Mouse (Mus musculus): Measurements from ENCODE around the gene Usp17ld. TPM values are rescaled to one million over a fixed set of nuclear protein-coding genes. Genes with fewer than 3 reads are reported as not detected.
"Not testable (repeated sequence)": the region's sequence is repeated elsewhere in the genome, so short reads cannot be mapped to it uniquely, and the experiment has no call there.

Gene Usp17ld
- polyA plus RNA-seq (2015; fragmentation: Nextera tagmentation; extraction: Ambion mirVana), result not detected in 2 replicates

DNA sequence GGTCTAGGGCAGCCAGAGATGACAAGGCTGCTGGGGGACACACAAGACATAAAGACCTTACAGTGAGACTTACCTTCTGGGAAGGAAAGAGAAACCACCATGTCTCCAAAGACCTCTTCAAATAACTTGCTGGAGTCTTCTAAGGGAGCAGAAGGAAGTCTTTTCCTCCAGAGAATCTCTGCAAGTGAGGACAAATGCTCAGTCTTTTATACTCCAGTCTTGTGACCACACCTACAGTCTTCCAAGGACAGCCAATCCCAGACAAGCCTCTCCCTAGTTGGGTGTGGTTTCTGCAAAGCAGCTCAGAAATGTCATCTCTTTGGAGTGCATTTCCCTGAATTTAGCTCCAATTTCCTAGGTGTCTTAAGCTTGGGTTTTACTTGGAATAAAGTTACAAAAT lies at the start of gene Usp17ld:
Gene Usp17ld, minus strand, starts transcription at position 101 of the 400 bp plus-strand sequence.
- H3K4me2 ChIP-seq; H3K27me3 ChIP-seq; H3K4me3 ChIP-seq; H3K9ac ChIP-seq; H3K9me3 ChIP-seq (replicated peaks); H3K4me1 ChIP-seq (replicated peaks); ATAC-seq (replicated peaks; ENCODE audit: insufficient number of reproducible peaks, insufficient read depth, low FRiP score, low read depth); H3K27ac ChIP-seq; H3K36me3 ChIP-seq: not testable (repeated sequence)

DNA sequence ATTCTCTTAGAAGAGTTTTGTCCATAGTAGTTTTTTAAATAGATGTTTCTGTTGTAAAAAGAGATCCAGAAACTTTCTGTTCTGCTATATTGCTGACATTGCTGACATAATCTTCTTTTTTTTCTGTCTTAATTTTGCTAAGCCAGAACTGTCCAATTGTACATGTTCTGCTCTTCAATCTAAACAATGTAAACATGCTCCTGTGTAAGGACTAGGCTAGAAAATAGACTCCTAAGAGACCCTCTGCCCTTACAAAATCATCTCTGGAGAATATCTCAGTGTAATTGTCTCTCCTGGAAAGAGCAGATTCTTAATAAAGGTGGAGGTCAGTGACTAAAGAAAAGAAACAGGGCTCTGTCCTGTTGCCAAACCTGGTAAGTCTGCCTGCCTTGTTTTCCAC lies 35.6 kb downstream of the Usp17ld start, which contains the start of gene Olfr594:
Gene Olfr594, plus strand, starts transcription at position 301 of the 400 bp plus-strand sequence.
- no peaks in the 10 kb centered on the region for H3K27me3 ChIP-seq
- H3K27ac ChIP-seq, result no peak within 1 kb of the TSS
- no peaks in the 10 kb centered on the region for H3K36me3 ChIP-seq
- H3K4me1 ChIP-seq (replicated peaks), result no peaks in the 10 kb centered on the region
- no peak within 1 kb of the TSS for H3K9ac ChIP-seq
- H3K4me2 ChIP-seq, result no peak within 1 kb of the TSS
- ATAC-seq (replicated peaks; ENCODE audit: insufficient number of reproducible peaks, insufficient read depth, low FRiP score, low read depth), result no peak
- H3K9me3 ChIP-seq (replicated peaks), result no peaks in the 10 kb centered on the region
- H3K4me3 ChIP-seq, result no peak within 1 kb of the TSS

DNA sequence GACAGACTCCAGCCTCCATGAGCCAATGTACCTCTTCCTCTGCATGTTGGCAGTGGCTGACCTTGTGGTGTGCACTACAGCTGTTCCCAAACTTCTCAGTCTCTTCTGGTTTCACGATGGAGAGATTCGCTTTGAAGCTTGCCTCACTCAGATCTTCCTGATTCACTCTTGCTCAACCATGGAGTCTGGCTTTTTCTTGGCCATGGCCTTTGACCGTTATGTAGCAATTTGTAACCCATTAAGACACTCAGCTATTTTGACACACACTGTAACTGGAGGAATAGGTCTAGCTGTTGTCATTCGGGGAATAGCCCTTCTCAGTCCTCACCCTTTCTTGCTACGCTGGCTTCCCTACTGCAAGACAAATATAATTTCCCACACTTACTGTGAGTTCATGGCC lies 40.3 kb downstream of the Usp17ld start:
- ATAC-seq (replicated peaks; ENCODE audit: insufficient number of reproducible peaks, insufficient read depth, low FRiP score, low read depth); H3K4me1 ChIP-seq (replicated peaks); H3K9ac ChIP-seq; H3K9me3 ChIP-seq (replicated peaks); H3K27ac ChIP-seq; H3K4me3 ChIP-seq; H3K27me3 ChIP-seq; H3K36me3 ChIP-seq; H3K4me2 ChIP-seq: not testable (repeated sequence)
- 77% methylated on average over 5 of the region's 5 CpGs for WGBS

DNA sequence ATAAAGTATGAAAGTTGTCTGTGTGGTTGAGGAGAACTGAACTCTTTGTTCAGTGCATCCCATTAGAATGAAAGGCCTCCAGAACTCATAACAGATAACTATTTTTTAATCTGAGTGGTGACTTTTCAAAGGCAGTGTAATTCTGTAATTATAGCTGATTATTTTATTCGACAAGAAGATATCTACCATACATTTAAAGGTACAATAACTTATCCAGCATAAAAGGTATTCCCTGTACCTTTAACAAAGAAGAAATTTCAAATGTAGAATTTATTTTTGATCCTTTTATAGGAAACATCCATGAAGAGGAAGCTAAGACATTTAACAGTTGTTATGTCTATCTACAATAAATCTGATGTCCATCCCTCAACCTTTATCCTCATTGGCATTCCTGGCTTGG lies 40.7 kb downstream of the Usp17ld start, which contains the start of gene Olfr593:
Gene Olfr593, plus strand, starts transcription at position 301 of the 400 bp plus-strand sequence.
- 60% methylated on average over 1 of the region's 1 CpGs for WGBS
- H3K9ac ChIP-seq, result no peak within 1 kb of the TSS
- ATAC-seq (replicated peaks; ENCODE audit: insufficient number of reproducible peaks, insufficient read depth, low FRiP score, low read depth), result no peak
- H3K4me3 ChIP-seq, result no peak within 1 kb of the TSS
- no peaks in the 10 kb centered on the region for H3K27me3 ChIP-seq
- H3K4me2 ChIP-seq, result no peak within 1 kb of the TSS
- H3K9me3 ChIP-seq (replicated peaks), result no peaks in the 10 kb centered on the region
- H3K27ac ChIP-seq, result no peak within 1 kb of the TSS
- H3K36me3 ChIP-seq, result no peaks in the 10 kb centered on the region
- H3K4me1 ChIP-seq (replicated peaks), result no peaks in the 10 kb centered on the region

Small RNAs within 50 kb of the gene (microRNA-seq; reads per million reads assigned to microRNA genes)
- not detected for gene Gm23550
- gene Gm25171, result not detected

Other genes starting within 250 kb of the Usp17ld start
- not detected in 2 replicates for gene Olfr582, start 214.5 kb downstream of the Usp17ld start, polyA plus RNA-seq (2015; fragmentation: Nextera tagmentation; extraction: Ambion mirVana)
- gene Olfr583, start 201.2 kb downstream of the Usp17ld start, polyA plus RNA-seq (2015; fragmentation: Nextera tagmentation; extraction: Ambion mirVana), result not detected in 2 replicates
- gene Olfr584, start 170.6 kb downstream of the Usp17ld start, polyA plus RNA-seq (2015; fragmentation: Nextera tagmentation; extraction: Ambion mirVana), result not detected in 2 replicates
- not detected in 2 replicates for gene Olfr585, start 154.8 kb downstream of the Usp17ld start, polyA plus RNA-seq (2015; fragmentation: Nextera tagmentation; extraction: Ambion mirVana)
- not detected in 2 replicates for gene Olfr586, start 126.9 kb downstream of the Usp17ld start, polyA plus RNA-seq (2015; fragmentation: Nextera tagmentation; extraction: Ambion mirVana)
- gene Olfr588-ps1, start 111.6 kb downstream of the Usp17ld start, polyA plus RNA-seq (2015; fragmentation: Nextera tagmentation; extraction: Ambion mirVana), result not detected in 2 replicates
- gene Olfr589, start 96.1 kb downstream of the Usp17ld start, polyA plus RNA-seq (2015; fragmentation: Nextera tagmentation; extraction: Ambion mirVana), result not detected in 2 replicates
- not detected in 2 replicates for gene Olfr591, start 74.2 kb downstream of the Usp17ld start, polyA plus RNA-seq (2015; fragmentation: Nextera tagmentation; extraction: Ambion mirVana)
- not detected in 2 replicates for gene Olfr592, start 67.7 kb downstream of the Usp17ld start, polyA plus RNA-seq (2015; fragmentation: Nextera tagmentation; extraction: Ambion mirVana)
- not detected in 2 replicates for gene Olfr593, start 40.6 kb downstream of the Usp17ld start, polyA plus RNA-seq (2015; fragmentation: Nextera tagmentation; extraction: Ambion mirVana)
- gene Olfr594, start 35.5 kb downstream of the Usp17ld start, polyA plus RNA-seq (2015; fragmentation: Nextera tagmentation; extraction: Ambion mirVana), result not detected in 2 replicates
- gene Olfr596, start 53.1 kb upstream of the Usp17ld start, polyA plus RNA-seq (2015; fragmentation: Nextera tagmentation; extraction: Ambion mirVana), result not detected in 2 replicates
- gene Olfr597, start 63.8 kb upstream of the Usp17ld start, polyA plus RNA-seq (2015; fragmentation: Nextera tagmentation; extraction: Ambion mirVana), result not detected in 2 replicates
- gene Olfr598, start 71.1 kb upstream of the Usp17ld start, polyA plus RNA-seq (2015; fragmentation: Nextera tagmentation; extraction: Ambion mirVana), result not detected in 2 replicates
- gene Olfr599, start 83.4 kb upstream of the Usp17ld start, polyA plus RNA-seq (2015; fragmentation: Nextera tagmentation; extraction: Ambion mirVana), result not detected in 2 replicates
- not detected in 2 replicates for gene Olfr600, start 97.2 kb upstream of the Usp17ld start, polyA plus RNA-seq (2015; fragmentation: Nextera tagmentation; extraction: Ambion mirVana)
- not detected in 2 replicates for gene Olfr601, start 110.2 kb upstream of the Usp17ld start, polyA plus RNA-seq (2015; fragmentation: Nextera tagmentation; extraction: Ambion mirVana)
- not detected in 2 replicates for gene Olfr603, start 133.7 kb upstream of the Usp17ld start, polyA plus RNA-seq (2015; fragmentation: Nextera tagmentation; extraction: Ambion mirVana)
- gene Usp17lc, start 162.6 kb upstream of the Usp17ld start, polyA plus RNA-seq (2015; fragmentation: Nextera tagmentation; extraction: Ambion mirVana), result not detected in 2 replicates
- not detected in 2 replicates for gene Olfr605, start 192.9 kb upstream of the Usp17ld start, polyA plus RNA-seq (2015; fragmentation: Nextera tagmentation; extraction: Ambion mirVana)
- not detected in 2 replicates for gene Olfr606, start 196.5 kb upstream of the Usp17ld start, polyA plus RNA-seq (2015; fragmentation: Nextera tagmentation; extraction: Ambion mirVana)
- 0.31 and 0.47 TPM in 2 replicates for gene Olfr607, start 211.6 kb upstream of the Usp17ld start, polyA plus RNA-seq (2015; fragmentation: Nextera tagmentation; extraction: Ambion mirVana)
- 0.52 and 0.59 TPM in 2 replicates for gene Olfr608, start 217.4 kb upstream of the Usp17ld start, polyA plus RNA-seq (2015; fragmentation: Nextera tagmentation; extraction: Ambion mirVana)
- 0.04 and 0.19 TPM in 2 replicates for gene Olfr609, start 245.6 kb upstream of the Usp17ld start, polyA plus RNA-seq (2015; fragmentation: Nextera tagmentation; extraction: Ambion mirVana)